Mouse (Mus musculus): ENCODE measurements around the gene Rabl3. TPM values are rescaled to one million over a fixed set of nuclear protein-coding genes. Genes with fewer than 3 reads are reported as not detected.

Gene Rabl3
- polyA plus RNA-seq, 1 experiment from 2014 or later: 26.3 TPM

- ATAC-seq (ENCODE audit: insufficient number of reproducible peaks, insufficient read depth, low FRiP score, low read depth): no peak
- Histone ChIP-seq H3K27ac (replicated peaks in 1 of 2; ENCODE audit: control insufficient read depth in 1 of 2, insufficient read depth in 1 of 2, low read depth in 2 of 2, low read length in 2 of 2) (no peak overlapping the region), H3K4me2 (ENCODE audit: low read length) (no peak overlapping the region), H3K36me3 (ENCODE audit: control insufficient read depth, insufficient read depth, low read length) (no peaks in the 10 kb centered on the region), H3K9me3 (ENCODE audit: control insufficient read depth, low read length) (no peaks in the 10 kb centered on the region), H3K4me3 (ENCODE audit: control insufficient read depth in 1 of 2, insufficient read depth in 1 of 2, low read depth in 1 of 2, low read length in 2 of 2) (no peak overlapping the region), H3K4me1 (ENCODE audit: control insufficient read depth in 2 of 2, insufficient read depth in 2 of 2, low read length in 2 of 2) (no peaks in the 10 kb centered on the region; a peak in 2 of 4 replicates), H3K9ac (ENCODE audit: low read length) (no peak overlapping the region), H3K27me3 (ENCODE audit: control insufficient read depth, insufficient read depth, low read length) (no peaks in the 10 kb centered on the region)
- WGBS: 87% methylated on average over 5 of the region's 5 CpGs
These were observed 72.3 kb downstream of the Rabl3 start for GRCm38 (mm10) chr16:37612013-37612412.

DNA sequence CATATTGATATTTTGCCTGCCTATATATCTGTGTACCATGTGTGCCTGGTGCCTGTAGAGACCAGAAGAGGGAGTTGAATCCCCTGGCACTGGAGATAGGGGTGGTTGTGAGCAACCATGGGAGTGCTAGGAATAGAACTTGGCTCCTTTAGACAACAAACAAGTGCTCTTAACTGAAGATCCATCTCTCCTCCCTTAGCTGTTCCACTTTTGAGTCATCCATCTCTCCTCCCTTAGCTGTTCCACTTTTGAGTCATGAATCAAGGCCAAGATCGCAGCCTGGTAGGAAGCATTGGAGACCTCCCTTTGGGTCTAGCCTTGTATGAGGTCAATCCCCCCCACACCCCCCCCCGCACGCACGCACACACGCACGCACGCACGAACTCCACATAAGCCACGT is 74.9 kb downstream of the Rabl3 start:
- Histone ChIP-seq H3K9ac (ENCODE audit: low read length) (no peak overlapping the region), H3K9me3 (ENCODE audit: control insufficient read depth, low read length) (no peaks in the 10 kb centered on the region), H3K4me1 (ENCODE audit: control insufficient read depth in 2 of 2, insufficient read depth in 2 of 2, low read length in 2 of 2) (peaks cover 4 to 6% of the 10 kb centered on the region in 2 experiments), H3K4me3 (ENCODE audit: control insufficient read depth in 1 of 2, insufficient read depth in 1 of 2, low read depth in 1 of 2, low read length in 2 of 2) (no peak overlapping the region), H3K27me3 (ENCODE audit: control insufficient read depth, insufficient read depth, low read length) (no peaks in the 10 kb centered on the region), H3K27ac (replicated peaks in 1 of 2; ENCODE audit: control insufficient read depth in 1 of 2, insufficient read depth in 1 of 2, low read depth in 2 of 2, low read length in 2 of 2) (no peak overlapping the region), H3K36me3 (ENCODE audit: control insufficient read depth, insufficient read depth, low read length) (no peaks in the 10 kb centered on the region), H3K4me2 (ENCODE audit: low read length) (no peak overlapping the region)
- no peak for ATAC-seq (ENCODE audit: insufficient number of reproducible peaks, insufficient read depth, low FRiP score, low read depth)
- 89% methylated on average over 9 of the region's 9 CpGs for WGBS

- peaks cover 6% of the 10 kb centered on the region in 2 experiments for H3K4me1 ChIP-seq (ENCODE audit: control insufficient read depth in 2 of 2, insufficient read depth in 2 of 2, low read length in 2 of 2)
- H3K27me3 ChIP-seq (ENCODE audit: control insufficient read depth, insufficient read depth, low read length): no peaks in the 10 kb centered on the region
- no peak overlapping the region for H3K27ac ChIP-seq (replicated peaks in 1 of 2; ENCODE audit: control insufficient read depth in 1 of 2, insufficient read depth in 1 of 2, low read depth in 2 of 2, low read length in 2 of 2)
- no peak overlapping the region for H3K9ac ChIP-seq (ENCODE audit: low read length)
- H3K4me3 ChIP-seq (ENCODE audit: control insufficient read depth in 1 of 2, insufficient read depth in 1 of 2, low read depth in 1 of 2, low read length in 2 of 2): no peak overlapping the region
- no peaks in the 10 kb centered on the region for H3K9me3 ChIP-seq (ENCODE audit: control insufficient read depth, low read length)
- no peak overlapping the region for H3K4me2 ChIP-seq (ENCODE audit: low read length)
- H3K36me3 ChIP-seq (ENCODE audit: control insufficient read depth, insufficient read depth, low read length): no peaks in the 10 kb centered on the region
- WGBS: 67% methylated on average over 8 of the region's 8 CpGs
- no peak for ATAC-seq (ENCODE audit: insufficient number of reproducible peaks, insufficient read depth, low FRiP score, low read depth)
These were observed 75.7 kb downstream of the Rabl3 start for GRCm38 (mm10) chr16:37615429-37615828.

DNA sequence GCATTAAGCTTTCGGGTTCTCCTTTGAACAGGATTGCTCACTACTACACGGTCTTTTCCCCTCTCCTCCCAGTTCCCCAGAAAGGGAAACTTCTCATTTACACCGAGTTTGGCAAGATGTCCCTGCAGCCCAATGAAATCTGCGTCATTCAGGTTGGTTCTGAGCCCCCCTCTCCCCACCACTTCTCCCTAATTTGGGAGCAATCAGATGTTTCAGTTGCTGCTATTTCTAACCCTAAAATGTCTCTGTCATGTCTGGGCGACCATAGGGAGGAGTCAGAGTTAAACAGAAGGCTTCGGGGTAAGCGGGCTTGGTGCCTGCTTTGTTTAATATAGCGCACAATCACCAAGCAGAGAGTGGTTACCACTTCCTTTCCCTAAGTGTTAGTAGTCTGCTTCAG is 76.4 kb downstream of the Rabl3 start:
- H3K9ac ChIP-seq (ENCODE audit: low read length): no peak overlapping the region
- no peaks in the 10 kb centered on the region for H3K9me3 ChIP-seq (ENCODE audit: control insufficient read depth, low read length)
- peaks cover 6 to 11% of the 10 kb centered on the region in 2 experiments for H3K4me1 ChIP-seq (ENCODE audit: control insufficient read depth in 2 of 2, insufficient read depth in 2 of 2, low read length in 2 of 2)
- WGBS: 69% methylated on average over 8 of the region's 8 CpGs
- H3K4me3 ChIP-seq (ENCODE audit: control insufficient read depth in 1 of 2, insufficient read depth in 1 of 2, low read depth in 1 of 2, low read length in 2 of 2): no peak overlapping the region
- H3K36me3 ChIP-seq (ENCODE audit: control insufficient read depth, insufficient read depth, low read length): no peaks in the 10 kb centered on the region
- H3K4me2 ChIP-seq (ENCODE audit: low read length): no peak overlapping the region
- H3K27me3 ChIP-seq (ENCODE audit: control insufficient read depth, insufficient read depth, low read length): no peaks in the 10 kb centered on the region
- H3K27ac ChIP-seq (replicated peaks in 1 of 2; ENCODE audit: control insufficient read depth in 1 of 2, insufficient read depth in 1 of 2, low read depth in 2 of 2, low read length in 2 of 2): no peak overlapping the region
- no peak for ATAC-seq (ENCODE audit: insufficient number of reproducible peaks, insufficient read depth, low FRiP score, low read depth)

GRCm38 (mm10) chr16:37617695-37618094 is 78.0 kb downstream of the Rabl3 start:
- Histone ChIP-seq H3K9me3 (ENCODE audit: control insufficient read depth, low read length) (no peaks in the 10 kb centered on the region), H3K4me3 (ENCODE audit: control insufficient read depth in 1 of 2, insufficient read depth in 1 of 2, low read depth in 1 of 2, low read length in 2 of 2) (no peak overlapping the region), H3K27ac (replicated peaks in 1 of 2; ENCODE audit: control insufficient read depth in 1 of 2, insufficient read depth in 1 of 2, low read depth in 2 of 2, low read length in 2 of 2) (0 out of 4 replicates have a peak overlapping the region, but pooled peaks of 1 of the 2 experiments have one; percentile 12), H3K27me3 (ENCODE audit: control insufficient read depth, insufficient read depth, low read length) (no peaks in the 10 kb centered on the region), H3K9ac (ENCODE audit: low read length) (no peak overlapping the region), H3K36me3 (ENCODE audit: control insufficient read depth, insufficient read depth, low read length) (no peaks in the 10 kb centered on the region), H3K4me2 (ENCODE audit: low read length) (no peak overlapping the region), H3K4me1 (ENCODE audit: control insufficient read depth in 2 of 2, insufficient read depth in 2 of 2, low read length in 2 of 2) (peaks cover 6 to 11% of the 10 kb centered on the region in 2 experiments)
- WGBS: 8% methylated on average over 3 of the region's 3 CpGs
- ATAC-seq (ENCODE audit: insufficient number of reproducible peaks, insufficient read depth, low FRiP score, low read depth): no peak

Other genes starting within 250 kb of the Rabl3 start
- gene Stxbp5l, start 154.9 kb upstream of the Rabl3 start, polyA plus RNA-seq (2014; fragmentation: Nextera tagmentation; extraction: Ambion mirVana): 0.12 TPM in 2 replicates
- 20.9 and 21.2 TPM in 2 replicates for gene Gtf2e1, start 96 bp upstream of the Rabl3 start, polyA plus RNA-seq (2014; fragmentation: Nextera tagmentation; extraction: Ambion mirVana)
- 0.19 and 0.31 TPM in 2 replicates for gene Hgd, start 40.3 kb downstream of the Rabl3 start, polyA plus RNA-seq (2014; fragmentation: Nextera tagmentation; extraction: Ambion mirVana)
- gene Ndufb4, start 114.6 kb downstream of the Rabl3 start, polyA plus RNA-seq (2014; fragmentation: Nextera tagmentation; extraction: Ambion mirVana): 116 and 120 TPM in 2 replicates
- 537 and 600 TPM in 2 replicates for gene Fstl1, start 237.0 kb downstream of the Rabl3 start, polyA plus RNA-seq (2014; fragmentation: Nextera tagmentation; extraction: Ambion mirVana)

Measured in heart, embryonic 14.5 days (tissue).